Comparison of ENCODE assay signal across 7 mouse cellular contexts in the genomic region with DNA sequence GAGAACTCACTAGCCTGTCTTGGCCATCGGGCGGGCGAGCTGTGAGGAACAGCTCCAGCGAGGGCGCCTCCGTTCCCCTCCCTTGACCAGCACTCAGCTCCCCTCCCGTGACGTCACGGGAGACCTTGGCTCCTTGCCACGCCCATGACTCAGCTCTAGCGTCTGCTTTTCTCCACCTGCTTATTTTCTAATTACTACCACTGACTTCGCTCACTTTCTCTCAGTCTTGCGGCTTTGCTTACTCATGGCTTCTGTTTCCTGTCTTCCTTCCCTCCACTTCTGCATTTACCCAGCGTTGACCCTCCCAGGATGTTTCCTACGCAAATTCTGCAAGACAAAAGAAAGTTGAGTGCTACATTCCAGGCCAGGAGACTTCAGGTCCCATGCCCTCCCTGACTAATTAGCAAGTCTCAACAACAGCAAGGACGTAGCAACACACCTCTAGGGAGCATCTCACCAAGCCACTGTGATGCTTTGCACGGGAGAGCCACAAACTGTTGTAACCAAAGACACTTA. TPM values are rescaled to one million over a fixed set of nuclear protein-coding genes. Genes with fewer than 3 reads are reported as not detected.
DNase-seq lines count a peak whose midpoint lies in the region; ATAC-seq and TF ChIP-seq lines count a peak whose summit lies in the region.

No protein-coding gene starts in this region.

- H3K4me1 ChIP-seq in forebrain, embryonic 16.5 days (replicated peaks; ENCODE audit: control insufficient read depth, insufficient read depth, low read length): peaks cover 7% of the 10 kb centered on the region; the same call in 1 of the 2 replicates
- H3K4me1 ChIP-seq in hindbrain, embryonic 11.5 days (replicated peaks; ENCODE audit: control insufficient read depth, insufficient read depth, low read length): 0 out of 2 replicates have a peak, but pooled peaks cover 3% of the 10 kb centered on the region
- peaks cover 10% of the 10 kb centered on the region for H3K4me1 ChIP-seq in limb, embryonic 12.5 days (replicated peaks)
- peaks cover 15% of the 10 kb centered on the region for H3K4me1 ChIP-seq in midbrain, embryonic 12.5 days
- peaks cover 8% of the 10 kb centered on the region for H3K4me1 ChIP-seq in small intestine, adult 2 months (ENCODE audit: control insufficient read depth, insufficient read depth, insufficient read length, low read length)

- H3K27me3 ChIP-seq in forebrain, embryonic 16.5 days (replicated peaks; ENCODE audit: control insufficient read depth, insufficient read depth, low read length): no peaks in the 10 kb centered on the region
- H3K27me3 ChIP-seq in hindbrain, embryonic 11.5 days (ENCODE audit: control insufficient read depth, insufficient read depth, low read length): no peaks in the 10 kb centered on the region
- H3K27me3 ChIP-seq in limb, embryonic 12.5 days: peaks cover 5% of the 10 kb centered on the region; the same call in 1 of the 2 replicates
- no peaks in the 10 kb centered on the region for H3K27me3 ChIP-seq in midbrain, embryonic 12.5 days
- H3K27me3 ChIP-seq in small intestine, adult 2 months (ENCODE audit: control insufficient read depth, insufficient read depth, low read length): no peaks in the 10 kb centered on the region

- no peak for TF ChIP-seq CTCF in small intestine, adult 2 months (IDR thresholded peaks at IDR 0.05; ENCODE audit: extremely low read depth, insufficient read length, insufficient replicate concordance, low read depth, low read length)

- no peaks in the 10 kb centered on the region for H3K36me3 ChIP-seq in forebrain, embryonic 16.5 days (ENCODE audit: control insufficient read depth, insufficient read depth)
- no peaks in the 10 kb centered on the region for H3K36me3 ChIP-seq in hindbrain, embryonic 11.5 days (ENCODE audit: control insufficient read depth, insufficient read depth, low read length)
- H3K36me3 ChIP-seq in limb, embryonic 12.5 days: no peaks in the 10 kb centered on the region
- H3K36me3 ChIP-seq in midbrain, embryonic 12.5 days: no peaks in the 10 kb centered on the region
- H3K36me3 ChIP-seq in small intestine, adult 2 months (ENCODE audit: control insufficient read depth, insufficient read depth, low read length): no peaks in the 10 kb centered on the region

- 4% methylated on average over 17 of the region's 17 CpGs for WGBS in forebrain, embryonic 16.5 days
- 5% methylated on average over 17 of the region's 17 CpGs for WGBS in hindbrain, embryonic 11.5 days
- 4% methylated on average over 17 of the region's 17 CpGs for WGBS in limb, embryonic 12.5 days
- WGBS in midbrain, embryonic 12.5 days: 5% methylated on average over 17 of the region's 17 CpGs
- WGBS in small intestine, adult 2 months: 2% methylated on average over 17 of the region's 17 CpGs

- no peak for TF ChIP-seq POLR2A in small intestine, adult 2 months (IDR thresholded peaks at IDR 0.05; ENCODE audit: low read depth, low read length)

- peak; percentile 44 for DNase-seq in T-cell, adult 2 months (ENCODE audit: low spot score)
- peak; percentile 26 for DNase-seq in cerebellum, adult 11-12 months
- DNase-seq in hindbrain, embryonic 11.5 days (ENCODE audit: low spot score): peak; percentile 75

- no peak for ATAC-seq in forebrain, embryonic 16.5 days
- ATAC-seq in hindbrain, embryonic 11.5 days (ENCODE audit: low FRiP score): peak; percentile 83
- ATAC-seq in limb, embryonic 12.5 days (ENCODE audit: insufficient number of reproducible peaks, insufficient read depth, low FRiP score, low TSS enrichment, low read depth): no peak
- ATAC-seq in midbrain, embryonic 12.5 days (ENCODE audit: low FRiP score, low read depth): 0 out of 2 replicates have a peak, but pooled peaks have one; percentile 44

- no peak overlapping the region for H3K27ac ChIP-seq in forebrain, embryonic 16.5 days (ENCODE audit: low read length)
- no peak overlapping the region for H3K27ac ChIP-seq in hindbrain, embryonic 11.5 days (ENCODE audit: low read depth, low read length)
- H3K27ac ChIP-seq in limb, embryonic 12.5 days: no peak overlapping the region
- no peak overlapping the region for H3K27ac ChIP-seq in midbrain, embryonic 12.5 days (replicated peaks)
- no peak overlapping the region for H3K27ac ChIP-seq in small intestine, adult 2 months (ENCODE audit: insufficient read depth, low read depth, low read length)

- no peak overlapping the region for H3K4me3 ChIP-seq in forebrain, embryonic 16.5 days (replicated peaks; ENCODE audit: low read length)
- peak overlapping the region; percentile 18; the same call in 1 of the 2 replicates for H3K4me3 ChIP-seq in hindbrain, embryonic 11.5 days (ENCODE audit: low read depth, low read length)
- peak overlapping the region; percentile 12; the same call in 1 of the 2 replicates for H3K4me3 ChIP-seq in limb, embryonic 12.5 days (replicated peaks)
- H3K4me3 ChIP-seq in midbrain, embryonic 12.5 days: no peak overlapping the region
- H3K4me3 ChIP-seq in small intestine, adult 2 months (ENCODE audit: low read depth, low read length): peak overlapping the region; percentile 7

- H3K4me2 ChIP-seq in forebrain, embryonic 16.5 days (ENCODE audit: low read length): peak overlapping the region; percentile 40
- peak overlapping the region; percentile 38 for H3K4me2 ChIP-seq in hindbrain, embryonic 11.5 days (replicated peaks; ENCODE audit: low read depth, low read length)
- peak overlapping the region; percentile 46 for H3K4me2 ChIP-seq in limb, embryonic 12.5 days
- peak overlapping the region; percentile 39 for H3K4me2 ChIP-seq in midbrain, embryonic 12.5 days (replicated peaks)

- no peak overlapping the region for H3K9ac ChIP-seq in forebrain, embryonic 16.5 days (replicated peaks; ENCODE audit: low read depth, low read length)
- no peak overlapping the region for H3K9ac ChIP-seq in hindbrain, embryonic 11.5 days (ENCODE audit: low read depth, low read length)
- H3K9ac ChIP-seq in limb, embryonic 12.5 days (replicated peaks): no peak overlapping the region
- no peak overlapping the region for H3K9ac ChIP-seq in midbrain, embryonic 12.5 days (replicated peaks)

- no peaks in the 10 kb centered on the region for H3K9me3 ChIP-seq in forebrain, embryonic 16.5 days (ENCODE audit: control insufficient read depth, low read length)
- no peaks in the 10 kb centered on the region for H3K9me3 ChIP-seq in hindbrain, embryonic 11.5 days (ENCODE audit: control insufficient read depth, low read length)
- no peaks in the 10 kb centered on the region for H3K9me3 ChIP-seq in limb, embryonic 12.5 days
- H3K9me3 ChIP-seq in midbrain, embryonic 12.5 days: no peaks in the 10 kb centered on the region

RNA-seq across cellular contexts. Expression of a gene that starts 26.3 kb away (rescaled TPM):
- 127 and 130 TPM in 2 replicates for polyA plus RNA-seq in forebrain, embryonic 16.5 days (2015; fragmentation: Nextera tagmentation; extraction: Ambion mirVana)
- 125 and 129 TPM in 2 replicates for polyA plus RNA-seq in hindbrain, embryonic 11.5 days (2014; fragmentation: Nextera tagmentation; extraction: Ambion mirVana)
- polyA plus RNA-seq in limb, embryonic 12.5 days (2016; fragmentation: Nextera tagmentation; extraction: Ambion mirVana): 83.7 and 91.2 TPM in 2 replicates
- polyA plus RNA-seq in midbrain, embryonic 12.5 days (2016; fragmentation: Nextera tagmentation; extraction: Ambion mirVana): 117 and 121 TPM in 2 replicates
- 8.6 and 26.3 TPM in 2 replicates for polyA plus RNA-seq in small intestine, adult 2 months (2012; rRNA removed)

Comparison
In these comparisons a context has a peak if more than half of its experiments do, and no peak if none do; other contexts are left out.
1. ATAC-seq: peak in hindbrain, embryonic 11.5 days (single experiment) and midbrain, embryonic 12.5 days (single experiment); none in forebrain, embryonic 16.5 days (single experiment) and limb, embryonic 12.5 days (single experiment).
2. H3K4me3 ChIP-seq: peak in hindbrain, embryonic 11.5 days (single experiment), limb, embryonic 12.5 days (single experiment) and small intestine, adult 2 months (single experiment); none in forebrain, embryonic 16.5 days (single experiment) and midbrain, embryonic 12.5 days (single experiment).
3. Peak in every context shown above with its lines, with median percentiles within 50 percentile points of each other: DNase-seq and H3K4me2 ChIP-seq.